Mouse (Mus musculus): ENCODE results near the gene Cmklr1. TPM values are rescaled to one million over a fixed set of nuclear protein-coding genes. Genes with fewer than 3 reads are reported as not detected.

Cmklr1 gene
- total and polyA plus RNA-seq, 3 experiments = 22.0 to 42.0 (median 28.5) TPM

DNA sequence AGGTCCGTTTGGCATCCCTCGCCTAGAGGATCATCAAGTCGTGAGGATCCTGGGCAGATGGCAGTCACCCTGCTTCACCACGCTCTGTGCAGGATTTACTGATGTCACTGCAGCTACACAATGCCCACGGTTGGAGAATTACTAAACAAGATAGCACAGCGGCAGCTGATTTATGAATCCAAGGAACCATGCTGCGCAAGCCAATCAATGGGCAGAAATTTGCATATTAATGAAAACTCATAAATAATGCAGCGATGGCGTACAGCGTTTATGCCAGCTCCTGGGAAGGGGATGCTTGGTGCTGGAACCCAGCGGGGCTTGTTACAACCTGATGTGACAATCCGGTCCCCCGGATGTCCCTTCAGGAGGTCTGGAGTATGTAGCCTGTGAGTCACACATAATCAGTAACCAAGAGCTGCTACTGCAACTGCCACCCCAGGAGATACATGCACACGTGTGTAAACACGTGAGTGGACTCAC is 39.9 kb upstream of the Cmklr1 start:
- TF ChIP-seq EP300 (IDR thresholded peaks at IDR 0.05; ENCODE audit: insufficient read depth, low read depth, low read length) = no peak
- TF ChIP-seq POLR2A (IDR thresholded peaks at IDR 0.05; ENCODE audit: insufficient read depth, low read depth, low read length) = no peak
- TF ChIP-seq CTCF (IDR thresholded peaks at IDR 0.05) = no peak
- Histone ChIP-seq H3K4me1 (ENCODE audit: control insufficient read depth, insufficient read depth, low read length) (no peaks in the 10 kb centered on the region), H3K4me3 (no peak overlapping the region), H3K79me2 (replicated peaks; ENCODE audit: control insufficient read depth, insufficient read depth, low read length) (no peaks in the 10 kb centered on the region), H3K27me3 (ENCODE audit: control insufficient read depth, insufficient read depth, low read length) (peaks cover 6% of the 10 kb centered on the region), H3K36me3 (ENCODE audit: control insufficient read depth, insufficient read depth, low read length) (no peaks in the 10 kb centered on the region), H3K9ac (ENCODE audit: low read depth, low read length) (no peak overlapping the region), H3K27ac (no peak overlapping the region)
- WGBS = 80% methylated on average over 15 of the region's 15 CpGs
- DNase-seq = no peak
- intact Hi-C loops (cut with DNase I) = no loop called here

DNA sequence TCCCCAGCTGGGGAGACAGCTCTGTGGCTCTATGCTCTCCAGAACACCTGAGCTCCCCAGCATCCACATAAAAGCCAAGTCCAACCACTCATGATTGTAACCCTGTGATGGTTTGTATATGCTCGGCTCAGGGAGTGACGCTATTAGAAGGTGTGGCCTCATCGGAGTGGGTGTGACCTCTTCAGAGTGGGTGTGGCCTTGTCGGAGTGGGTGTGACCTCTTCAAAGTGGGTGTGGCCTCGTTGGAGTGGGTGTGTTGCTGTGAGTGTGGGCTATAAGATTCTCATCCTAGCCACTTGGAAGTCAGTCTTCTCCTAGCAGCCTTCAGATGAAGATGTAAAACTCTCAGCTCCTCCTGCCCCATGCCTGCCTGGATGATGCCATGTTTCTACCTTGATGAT is 37.3 kb upstream of the Cmklr1 start:
- no peak for DNase-seq

DNA sequence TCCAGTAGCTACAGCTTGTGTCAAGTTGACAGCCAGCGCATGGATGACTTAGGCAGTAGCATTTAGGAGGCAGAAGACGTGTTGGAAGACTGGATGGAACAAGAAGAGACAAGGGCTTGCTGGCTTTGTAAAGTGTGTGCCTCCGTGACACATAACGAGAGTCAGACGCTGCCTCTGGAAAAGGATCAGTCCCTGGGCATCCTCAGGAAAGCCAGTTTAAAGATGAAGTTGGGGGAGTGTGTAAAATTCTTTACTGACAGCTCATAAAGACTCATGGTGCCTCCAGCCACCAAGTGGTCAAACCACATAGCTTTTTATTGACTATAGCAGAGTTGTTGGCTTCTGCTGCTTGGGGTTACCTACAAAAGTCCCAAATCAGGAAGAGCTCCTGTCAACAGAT is 35.2 kb upstream of the Cmklr1 start:
- 60% methylated on average over 5 of the region's 5 CpGs for WGBS

More for the DNA sequence above, 37.3 kb upstream of the Cmklr1 start:
- Histone ChIP-seq H3K4me1 (ENCODE audit: control insufficient read depth, insufficient read depth, low read length) (no peaks in the 10 kb centered on the region), H3K9ac (ENCODE audit: low read depth, low read length) (no peak overlapping the region), H3K27me3 (ENCODE audit: control insufficient read depth, insufficient read depth, low read length) (peaks cover 6% of the 10 kb centered on the region), H3K36me3 (ENCODE audit: control insufficient read depth, insufficient read depth, low read length) (no peaks in the 10 kb centered on the region), H3K79me2 (replicated peaks; ENCODE audit: control insufficient read depth, insufficient read depth, low read length) (no peaks in the 10 kb centered on the region), H3K4me3 (no peak overlapping the region), H3K27ac (no peak overlapping the region)
- WGBS = 78% methylated on average over 5 of the region's 5 CpGs
- no peak for TF ChIP-seq POLR2A (IDR thresholded peaks at IDR 0.05; ENCODE audit: insufficient read depth, low read depth, low read length)
- TF ChIP-seq CTCF (IDR thresholded peaks at IDR 0.05) = no peak
- no peak for TF ChIP-seq EP300 (IDR thresholded peaks at IDR 0.05; ENCODE audit: insufficient read depth, low read depth, low read length)
- intact Hi-C loops (cut with DNase I) = no loop called here

DNA sequence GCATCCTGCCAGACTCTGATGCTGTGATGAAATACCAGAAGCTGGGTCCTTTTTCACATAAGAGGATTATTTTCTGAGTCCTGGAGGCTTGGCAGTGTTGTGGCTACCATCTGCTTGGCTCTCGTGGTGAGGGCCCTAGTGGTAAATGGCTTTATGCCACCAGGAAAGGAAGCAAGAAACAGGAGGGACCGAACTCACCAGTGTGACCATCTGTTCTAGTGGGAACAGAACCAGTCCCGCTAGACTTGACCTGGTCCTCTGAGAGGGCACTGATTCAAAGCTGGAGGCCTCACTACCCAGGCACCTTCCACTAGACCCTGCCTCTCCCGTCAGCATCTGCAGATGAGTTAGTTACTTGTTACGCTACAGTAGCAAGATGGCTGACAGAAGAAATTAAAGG is 33.0 kb upstream of the Cmklr1 start:
- 72% methylated on average over 5 of the region's 5 CpGs for WGBS
- Histone ChIP-seq H3K79me2 (replicated peaks; ENCODE audit: control insufficient read depth, insufficient read depth, low read length) (no peaks in the 10 kb centered on the region), H3K9ac (ENCODE audit: low read depth, low read length) (no peak overlapping the region), H3K27me3 (ENCODE audit: control insufficient read depth, insufficient read depth, low read length) (peaks cover 2% of the 10 kb centered on the region), H3K27ac (no peak overlapping the region), H3K4me3 (no peak overlapping the region), H3K36me3 (ENCODE audit: control insufficient read depth, insufficient read depth, low read length) (no peaks in the 10 kb centered on the region), H3K4me1 (ENCODE audit: control insufficient read depth, insufficient read depth, low read length) (no peaks in the 10 kb centered on the region)
- DNase-seq = no peak
- TF ChIP-seq POLR2A (IDR thresholded peaks at IDR 0.05; ENCODE audit: insufficient read depth, low read depth, low read length) (no peak), CTCF (IDR thresholded peaks at IDR 0.05) (no peak), EP300 (IDR thresholded peaks at IDR 0.05; ENCODE audit: insufficient read depth, low read depth, low read length) (no peak)
- intact Hi-C loops (cut with DNase I) = no loop called here

More for the DNA sequence above, 35.2 kb upstream of the Cmklr1 start:
- no peak for DNase-seq
- Histone ChIP-seq H3K36me3 (ENCODE audit: control insufficient read depth, insufficient read depth, low read length) (no peaks in the 10 kb centered on the region), H3K4me1 (ENCODE audit: control insufficient read depth, insufficient read depth, low read length) (no peaks in the 10 kb centered on the region), H3K4me3 (no peak overlapping the region), H3K79me2 (replicated peaks; ENCODE audit: control insufficient read depth, insufficient read depth, low read length) (no peaks in the 10 kb centered on the region), H3K9ac (ENCODE audit: low read depth, low read length) (no peak overlapping the region), H3K27me3 (ENCODE audit: control insufficient read depth, insufficient read depth, low read length) (peaks cover 2% of the 10 kb centered on the region), H3K27ac (no peak overlapping the region)
- TF ChIP-seq EP300 (IDR thresholded peaks at IDR 0.05; ENCODE audit: insufficient read depth, low read depth, low read length) = no peak
- no peak for TF ChIP-seq POLR2A (IDR thresholded peaks at IDR 0.05; ENCODE audit: insufficient read depth, low read depth, low read length)
- no peak for TF ChIP-seq CTCF (IDR thresholded peaks at IDR 0.05)
- intact Hi-C loops (cut with DNase I) = no loop called here

DNA sequence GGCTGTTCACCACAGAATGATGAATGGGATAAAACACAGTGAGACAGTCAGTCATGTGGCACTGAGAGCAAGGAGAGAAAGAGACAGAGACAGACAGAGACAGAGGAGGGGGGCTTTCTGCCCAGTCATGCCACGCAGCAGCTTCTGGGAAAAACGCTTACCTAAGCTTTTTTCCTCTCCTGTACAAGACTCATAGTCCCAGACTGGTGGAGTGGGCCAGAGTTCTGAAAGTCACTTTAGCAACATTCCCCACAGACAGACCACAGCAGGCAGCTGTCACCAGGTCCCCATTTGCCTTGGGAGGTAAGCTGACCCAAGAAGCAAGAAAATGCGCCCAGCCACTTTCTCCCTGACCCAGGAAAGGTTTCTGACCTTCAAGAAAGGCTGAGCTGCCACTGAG is 32.2 kb upstream of the Cmklr1 start:
- Histone ChIP-seq H3K27me3 (ENCODE audit: control insufficient read depth, insufficient read depth, low read length) (no peaks in the 10 kb centered on the region; the same call in 1 of the 2 replicates), H3K27ac (no peak overlapping the region), H3K36me3 (ENCODE audit: control insufficient read depth, insufficient read depth, low read length) (no peaks in the 10 kb centered on the region), H3K9ac (ENCODE audit: low read depth, low read length) (no peak overlapping the region), H3K4me1 (ENCODE audit: control insufficient read depth, insufficient read depth, low read length) (no peaks in the 10 kb centered on the region), H3K4me3 (no peak overlapping the region), H3K79me2 (replicated peaks; ENCODE audit: control insufficient read depth, insufficient read depth, low read length) (no peaks in the 10 kb centered on the region)
- 79% methylated on average over 3 of the region's 3 CpGs for WGBS
- TF ChIP-seq POLR2A (IDR thresholded peaks at IDR 0.05; ENCODE audit: insufficient read depth, low read depth, low read length) (no peak), CTCF (IDR thresholded peaks at IDR 0.05) (no peak), EP300 (IDR thresholded peaks at IDR 0.05; ENCODE audit: insufficient read depth, low read depth, low read length) (no peak)
- no peak for DNase-seq
- intact Hi-C loops (cut with DNase I) = no loop called here

DNA sequence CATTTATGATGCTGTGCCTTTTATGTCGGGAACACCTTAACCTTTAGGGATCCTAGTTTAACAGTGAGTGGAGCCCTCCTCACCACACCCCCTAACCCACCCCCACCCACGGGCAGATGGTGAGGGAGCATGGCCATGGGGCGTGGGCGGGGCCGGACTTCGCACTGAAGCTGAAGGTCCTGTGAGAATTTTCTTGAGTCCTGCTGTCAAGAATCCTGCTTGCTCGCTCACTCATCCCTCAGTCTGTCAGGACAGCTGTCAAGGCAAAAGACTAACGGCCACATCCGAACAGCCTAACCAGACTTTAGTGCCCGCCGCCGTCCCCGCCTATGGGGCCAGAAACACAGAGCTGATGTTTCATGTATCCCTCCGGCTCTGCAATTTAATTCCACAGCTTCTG is 31.0 kb upstream of the Cmklr1 start:
- H3K9ac ChIP-seq (ENCODE audit: low read depth, low read length) = no peak overlapping the region
- H3K27ac ChIP-seq = no peak overlapping the region
- H3K36me3 ChIP-seq (ENCODE audit: control insufficient read depth, insufficient read depth, low read length) = no peaks in the 10 kb centered on the region
- no peaks in the 10 kb centered on the region for H3K79me2 ChIP-seq (replicated peaks; ENCODE audit: control insufficient read depth, insufficient read depth, low read length)
- no peaks in the 10 kb centered on the region for H3K27me3 ChIP-seq (ENCODE audit: control insufficient read depth, insufficient read depth, low read length)
- no peaks in the 10 kb centered on the region for H3K4me1 ChIP-seq (ENCODE audit: control insufficient read depth, insufficient read depth, low read length)
- TF ChIP-seq EP300 (IDR thresholded peaks at IDR 0.05; ENCODE audit: insufficient read depth, low read depth, low read length) (no peak), POLR2A (IDR thresholded peaks at IDR 0.05; ENCODE audit: insufficient read depth, low read depth, low read length) (no peak), CTCF (IDR thresholded peaks at IDR 0.05) (no peak)
- no peak overlapping the region for H3K4me3 ChIP-seq
- intact Hi-C loops (cut with DNase I) = no loop called here
- 87% methylated on average over 14 of the region's 14 CpGs for WGBS
- no peak for DNase-seq
